Mouse (Mus musculus) neutrophil, adult 5-6 weeks (primary cell): ENCODE data around the gene Man2a1. TPM values are rescaled to one million over a fixed set of nuclear protein-coding genes. Genes with fewer than 3 reads are reported as not detected.

Experiments
- ATAC-seq: fragments of 151-379, 151-347 bp; 2 replicates; pipeline ENCODE4 v1.8.0; 2017; ENCODE audit warnings: mild to moderate bottlenecking, moderate TSS enrichment; ENCODE audit not compliant: insufficient number of reproducible peaks, poor library complexity, low FRiP score, severe bottlenecking; ENCODE audit errors: extremely low read depth
- total RNA-seq: library from RNA; stranded (forward); fragments of 200-1000 nt; gene quantifications from 2 replicates; pipeline ENCODE4 v1.2.3, GENCODE M21; 2017

The Man2a1 gene
- total RNA-seq, 1 experiment from 2014 or later: 69.0 TPM

- ATAC-seq: no peak
These were observed 172.1 kb downstream of the Man2a1 start for GRCm38 (mm10) chr17:64772611-64773010.

DNA sequence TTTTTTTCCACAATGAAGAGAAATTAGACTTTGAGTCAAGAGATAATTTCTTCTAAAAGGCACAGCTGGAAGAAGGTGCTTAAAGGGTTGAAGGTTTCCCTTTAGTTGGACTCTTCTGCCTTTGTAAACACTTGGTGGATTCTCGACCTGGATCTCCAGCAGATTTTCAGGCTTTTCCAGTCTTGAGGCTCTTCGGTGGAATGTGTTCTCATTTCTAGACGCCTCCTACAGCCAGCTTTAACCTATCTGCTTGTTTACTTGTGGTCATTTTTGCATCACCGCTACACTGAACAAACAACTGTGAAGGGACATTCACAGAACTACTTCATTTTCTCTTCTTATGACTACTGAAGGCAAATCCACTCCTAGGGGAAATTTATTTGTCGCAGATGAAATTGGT, 173.7 kb downstream of the Man2a1 start:
- no peak for ATAC-seq

GRCm38 (mm10) chr17:64778300-64778699, 177.8 kb downstream of the Man2a1 start:
- ATAC-seq: no peak

GRCm38 (mm10) chr17:64778756-64779155, 178.2 kb downstream of the Man2a1 start:
- no peak for ATAC-seq

DNA sequence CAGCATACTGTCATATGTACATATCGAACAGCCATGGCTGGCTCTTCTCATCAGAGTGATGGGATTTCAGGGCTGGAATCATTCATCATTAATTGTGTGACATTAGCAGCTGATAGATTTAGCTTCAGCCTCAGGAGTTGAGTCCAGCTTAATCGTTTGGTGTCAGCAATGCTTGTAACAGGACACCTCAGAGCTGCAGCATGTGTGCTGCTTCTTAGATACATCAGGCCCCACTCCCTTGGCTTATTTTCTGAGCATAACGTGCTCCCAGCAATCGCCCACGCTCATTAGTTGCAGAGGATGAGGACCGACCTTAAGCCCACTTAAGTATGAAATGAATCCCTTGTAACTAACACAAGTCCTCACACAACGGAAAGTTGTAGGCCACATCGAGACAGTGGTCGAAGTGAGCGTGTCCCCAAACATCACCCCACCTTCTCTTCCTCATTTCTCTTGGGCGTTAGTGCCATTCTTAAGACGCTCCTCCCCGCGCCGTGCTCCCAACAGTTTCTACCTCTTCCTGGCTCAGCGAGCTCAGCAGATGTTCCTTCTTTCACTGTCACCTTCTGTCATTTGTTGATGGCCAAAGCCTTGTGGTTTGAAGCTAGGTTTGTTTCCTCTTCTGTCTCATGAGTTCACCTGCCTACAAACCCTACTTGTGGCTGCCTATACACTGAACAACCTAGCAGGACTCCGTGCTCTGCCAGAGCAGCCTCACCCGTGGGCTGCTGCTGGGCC, 180.4 kb downstream of the Man2a1 start:
- peak; percentile 36; the same call in 1 of the 2 replicates for ATAC-seq

DNA sequence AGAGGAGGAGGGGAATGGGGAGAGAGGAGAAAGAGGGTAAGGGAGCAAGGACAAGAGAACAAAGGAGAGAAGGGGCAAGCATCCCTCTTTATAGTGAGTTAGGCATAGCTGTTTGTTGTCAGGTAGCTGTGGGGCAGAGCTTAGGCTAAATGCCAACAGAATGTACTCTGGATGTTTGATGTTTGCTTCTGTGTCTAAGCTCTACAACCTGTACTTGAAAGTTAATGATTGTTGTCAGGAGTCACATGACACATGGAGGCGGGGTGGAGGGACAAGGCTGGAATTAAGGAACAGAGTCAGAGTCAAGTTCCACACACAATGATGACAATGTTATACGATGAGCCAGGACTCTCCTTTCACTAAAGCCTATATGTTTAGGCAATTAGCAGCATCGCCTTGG, 181.8 kb downstream of the Man2a1 start:
- ATAC-seq: no peak

DNA sequence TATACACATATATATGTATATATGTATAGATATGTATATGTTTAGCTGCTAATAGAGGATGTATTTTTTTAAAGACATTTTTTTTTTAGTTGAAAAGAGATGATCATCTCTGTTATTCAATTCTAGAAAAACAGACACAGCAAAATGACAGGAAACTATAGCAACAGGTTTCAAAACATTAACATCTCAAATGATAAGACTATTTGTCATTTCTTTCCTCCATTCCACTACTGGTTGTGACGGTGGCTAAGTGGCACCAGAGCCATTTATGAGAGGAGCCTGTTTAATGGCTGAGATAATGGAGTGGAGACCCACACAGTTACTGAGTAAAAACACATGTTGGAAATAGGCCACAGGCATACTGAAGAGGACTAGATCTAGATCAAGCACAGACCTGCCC, 185.4 kb downstream of the Man2a1 start:
- ATAC-seq: no peak

DNA sequence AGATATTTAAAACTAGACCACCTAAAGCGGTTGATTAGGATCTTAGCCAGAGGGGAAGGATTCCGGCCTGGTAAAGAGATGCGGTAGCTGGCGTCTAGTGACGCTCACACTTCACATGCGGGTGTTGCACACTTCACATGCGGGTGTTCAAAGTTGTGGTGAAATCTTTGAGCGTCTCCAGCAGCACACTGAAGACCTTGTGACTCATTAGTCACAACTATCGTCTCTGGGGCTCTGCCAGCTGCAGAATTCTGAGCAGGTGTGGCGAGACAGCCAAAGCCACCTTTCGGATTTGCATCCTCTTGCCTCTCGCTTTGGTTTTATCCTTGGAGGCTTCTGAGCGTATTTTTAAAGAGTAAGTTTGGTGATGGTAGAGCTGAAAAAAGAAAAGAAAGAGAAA, 187.8 kb downstream of the Man2a1 start:
- no peak for ATAC-seq

DNA sequence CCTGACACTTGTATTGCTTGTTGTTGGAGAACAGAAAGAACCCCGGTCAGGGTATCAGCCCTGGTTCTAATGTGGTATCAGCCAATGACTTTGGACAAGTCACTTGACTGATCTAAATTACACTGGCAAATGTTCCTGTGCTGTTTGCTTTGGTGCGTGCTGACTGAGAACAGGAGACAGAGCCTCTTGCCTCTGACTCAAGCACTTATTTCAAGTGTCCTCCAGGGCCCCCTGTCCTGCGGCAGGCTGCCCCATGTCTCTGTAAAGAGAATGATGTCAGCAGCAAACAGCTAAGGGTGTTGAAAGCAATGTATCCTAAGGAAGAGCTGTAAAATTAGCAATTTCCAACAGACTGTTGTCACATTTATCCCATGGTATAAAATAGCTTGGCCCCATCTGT, 188.6 kb downstream of the Man2a1 start:
- ATAC-seq: no peak

- no peak for ATAC-seq
These were observed 191.5 kb downstream of the Man2a1 start for GRCm38 (mm10) chr17:64792076-64792475.

- ATAC-seq: no peak
These were observed 192.1 kb downstream of the Man2a1 start for GRCm38 (mm10) chr17:64792623-64793022.

GRCm38 (mm10) chr17:64802168-64802955, 201.8 kb downstream of the Man2a1 start:
- no peak for ATAC-seq

GRCm38 (mm10) chr17:64802956-64803275, 202.4 kb downstream of the Man2a1 start:
- ATAC-seq: no peak

Other genes with a start within 250 kb of the Man2a1 start
- not detected in 2 replicates for gene 4930583I09Rik, start 235.3 kb downstream of the Man2a1 start, total RNA-seq